Mouse (Mus musculus) left cerebral cortex, adult 11 months (tissue): ENCODE measurements around the gene Gzmm.

ENCODE experiments used
- DNase-seq: peaks from one replicate; pipeline ENCODE4 v3.0.0; 2022; ENCODE audit warnings: low spot score

Gene Gzmm

GRCm38 (mm10) chr10:79680606-79681495 is 8.0 kb upstream of the Gzmm start:
- no peak for DNase-seq

- peak; percentile 99 for DNase-seq
These were observed 7.1 kb upstream of the Gzmm start, which contains the start of gene Cdc34 for GRCm38 (mm10) chr10:79681591-79682245. Gene Cdc34, plus strand, starts transcription at chr10:79682195.

GRCm38 (mm10) chr10:79682551-79682915 is 6.3 kb upstream of the Gzmm start:
- DNase-seq: no peak

GRCm38 (mm10) chr10:79682916-79683582 is 5.8 kb upstream of the Gzmm start:
- DNase-seq: no peak

GRCm38 (mm10) chr10:79683726-79684640 is 4.8 kb upstream of the Gzmm start:
- no peak for DNase-seq

GRCm38 (mm10) chr10:79684770-79685600 is 3.8 kb upstream of the Gzmm start:
- DNase-seq: no peak

GRCm38 (mm10) chr10:79686219-79686618 is 2.6 kb upstream of the Gzmm start:
- DNase-seq: no peak

- no peak for DNase-seq
These were observed 2.1 kb upstream of the Gzmm start for GRCm38 (mm10) chr10:79686691-79687090.

- DNase-seq: no peak
These were observed 1.3 kb upstream of the Gzmm start for GRCm38 (mm10) chr10:79687513-79687912.

- no peak for DNase-seq
These were observed 358 bp downstream of the Gzmm start for GRCm38 (mm10) chr10:79689178-79689577.

- DNase-seq: no peak
These were observed 3.2 kb downstream of the Gzmm start for GRCm38 (mm10) chr10:79691986-79692548.

- no peak for DNase-seq
These were observed 5.0 kb downstream of the Gzmm start for GRCm38 (mm10) chr10:79693580-79694378.

- no peak for DNase-seq
These were observed 5.5 kb downstream of the Gzmm start for GRCm38 (mm10) chr10:79694379-79694655.

GRCm38 (mm10) chr10:79695231-79696128 is 6.7 kb downstream of the Gzmm start:
- no peak for DNase-seq

GRCm38 (mm10) chr10:79696129-79696651 is 7.4 kb downstream of the Gzmm start:
- DNase-seq: no peak

- no peak for DNase-seq
These were observed 9.1 kb downstream of the Gzmm start for GRCm38 (mm10) chr10:79697916-79698315.

GRCm38 (mm10) chr10:79698459-79698858 is 9.6 kb downstream of the Gzmm start:
- no peak for DNase-seq

GRCm38 (mm10) chr10:79700676-79701075 is 11.9 kb downstream of the Gzmm start:
- no peak for DNase-seq
